Mouse (Mus musculus) R1 (cell line): Measurements from ENCODE around the gene Fam126b.
A peak's percentile ranks its signal among the peaks of the same experiment; 100 is the strongest.
"Not testable (repeated sequence)": the region's sequence is repeated elsewhere in the genome, so short reads cannot be mapped to it uniquely, and the experiment has no call there.

Source experiments
- DNase-seq: peaks from one replicate; pipeline ENCODE4 v3.0.0-alpha.2; 2018; ENCODE audit warnings: low read depth, low spot score

Gene Fam126b

GRCm38 (mm10) chr1:58586171-58586997 is at the start of gene Fam126b, which contains the start of gene Ndufb3:
Gene Fam126b, minus strand, starts transcription at chr1:58586323.
Gene Ndufb3, plus strand, starts transcription at chr1:58586384.
- DNase-seq = peak; percentile 95

DNA sequence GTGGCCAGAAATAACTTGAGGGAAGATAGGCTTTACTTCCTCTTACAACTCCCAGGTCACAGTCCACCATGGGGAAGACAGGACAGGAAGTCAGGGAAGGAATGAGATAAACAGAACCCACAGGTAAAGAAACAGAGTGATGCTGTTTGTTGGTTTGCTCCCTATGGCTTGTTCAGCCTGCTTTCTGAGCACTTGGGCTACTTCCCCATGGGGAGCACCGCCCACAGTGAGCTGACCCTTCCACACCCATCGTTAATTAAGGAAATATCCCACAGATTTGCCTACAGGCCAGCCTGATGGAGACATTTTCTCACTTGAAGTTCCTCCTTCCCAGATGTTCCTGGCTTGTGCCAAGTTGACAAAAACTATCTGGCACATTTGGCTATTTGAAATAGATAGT is 42.7 kb upstream of the Fam126b start:
- not testable (repeated sequence) for DNase-seq

- no peak for DNase-seq
Observed at GRCm38 (mm10) chr1:58621996-58622748, 36.0 kb upstream of the Fam126b start.

DNA sequence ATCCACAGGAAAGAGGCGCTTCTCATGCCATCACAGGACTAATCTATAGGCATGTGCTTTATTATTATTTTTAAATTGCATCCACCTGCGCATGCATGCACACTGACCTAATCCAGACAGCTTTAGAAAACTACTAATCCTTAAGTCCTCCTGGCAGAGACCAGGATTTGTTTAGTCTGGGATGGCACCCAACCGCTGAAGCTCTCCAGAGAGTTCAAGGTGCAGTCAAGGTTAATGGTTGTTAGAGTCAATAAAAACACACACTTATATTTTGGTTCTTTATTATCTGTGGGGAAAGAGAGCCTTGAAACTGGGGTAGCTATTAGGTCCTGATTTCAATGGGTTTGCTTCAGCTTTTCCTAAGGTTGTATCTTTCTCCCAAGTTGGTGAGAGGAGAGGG is 35.1 kb upstream of the Fam126b start:
- no peak for DNase-seq

- peak; percentile 74 for DNase-seq
Observed at GRCm38 (mm10) chr1:58618766-58619165, 32.6 kb upstream of the Fam126b start.

DNA sequence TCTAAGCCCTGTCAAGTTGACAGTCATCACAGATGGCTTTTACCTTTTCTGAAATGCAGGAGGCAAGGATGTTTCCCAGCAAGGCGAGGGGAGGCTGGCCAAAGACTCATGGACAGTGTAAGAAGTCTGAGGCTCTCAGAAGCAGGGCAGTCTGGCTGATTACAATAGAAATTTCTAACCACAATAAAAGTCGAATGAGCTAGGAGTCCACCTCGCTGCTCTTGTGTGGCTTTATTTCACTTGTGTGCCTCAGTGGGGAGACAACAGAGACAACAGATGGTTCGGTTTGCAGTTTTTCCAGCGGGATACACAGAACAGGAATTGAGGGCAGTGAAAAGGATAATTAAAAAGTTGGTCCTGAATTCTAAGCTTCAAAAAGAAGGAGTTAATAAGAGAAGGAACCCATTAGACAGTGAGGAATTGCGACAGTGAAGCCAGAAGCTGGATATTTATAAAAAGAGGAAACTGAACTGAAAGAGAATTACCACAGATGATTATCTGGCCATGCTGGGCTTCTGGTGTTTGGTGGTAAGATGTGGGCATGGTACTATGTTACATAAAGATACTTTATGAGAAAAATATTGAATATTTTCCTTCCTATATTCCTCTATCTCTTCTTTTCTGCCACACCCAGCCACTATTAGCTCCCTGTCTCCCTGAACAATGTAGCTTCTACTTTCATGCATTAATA is 32.0 kb upstream of the Fam126b start:
- no peak for DNase-seq

- DNase-seq = no peak
Observed at GRCm38 (mm10) chr1:58617076-58617475, 31.0 kb upstream of the Fam126b start.

GRCm38 (mm10) chr1:58616176-58616575 is 30.1 kb upstream of the Fam126b start:
- DNase-seq = peak; percentile 28

DNA sequence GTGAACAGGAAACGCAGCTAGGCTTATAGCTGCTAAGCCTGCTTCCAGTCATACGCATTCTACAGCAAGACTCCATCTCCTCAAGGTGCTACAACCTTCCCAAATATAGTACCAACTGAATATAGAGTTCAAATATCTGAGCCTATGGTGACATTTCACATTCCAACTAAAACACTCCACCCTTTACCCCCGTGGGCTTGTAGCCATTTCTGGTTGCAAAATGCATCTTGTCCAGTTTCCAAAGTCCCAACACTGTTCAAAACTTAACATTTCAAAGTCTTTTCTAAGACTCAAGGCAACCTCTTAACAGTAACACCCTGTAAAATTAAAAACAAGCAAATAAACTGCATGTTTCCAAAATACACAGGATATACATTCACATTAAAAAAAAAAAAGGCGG is 29.0 kb upstream of the Fam126b start:
- no peak for DNase-seq

DNA sequence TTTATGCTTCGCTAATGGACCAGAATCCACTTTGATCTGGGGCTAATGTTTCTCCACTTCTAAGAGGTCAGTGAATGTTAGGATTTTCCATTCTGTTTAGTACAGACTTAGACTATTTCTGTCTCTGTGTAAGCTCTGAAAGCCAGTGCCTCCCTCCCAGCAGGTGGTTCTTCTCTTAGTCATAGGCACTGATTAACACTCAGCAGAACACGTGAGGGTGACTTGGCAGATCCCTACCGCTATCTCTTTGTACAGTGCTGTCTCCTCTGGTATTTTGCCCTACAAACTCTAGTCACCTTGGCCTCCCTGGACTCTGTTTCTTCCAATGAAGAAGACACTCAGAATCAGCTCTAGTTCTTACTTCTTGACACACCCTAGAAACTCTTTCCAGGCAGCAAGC is 28.3 kb upstream of the Fam126b start:
- peak; percentile 62 for DNase-seq

- DNase-seq = peak; percentile 76
Observed at GRCm38 (mm10) chr1:58613786-58614185, 27.7 kb upstream of the Fam126b start.

DNA sequence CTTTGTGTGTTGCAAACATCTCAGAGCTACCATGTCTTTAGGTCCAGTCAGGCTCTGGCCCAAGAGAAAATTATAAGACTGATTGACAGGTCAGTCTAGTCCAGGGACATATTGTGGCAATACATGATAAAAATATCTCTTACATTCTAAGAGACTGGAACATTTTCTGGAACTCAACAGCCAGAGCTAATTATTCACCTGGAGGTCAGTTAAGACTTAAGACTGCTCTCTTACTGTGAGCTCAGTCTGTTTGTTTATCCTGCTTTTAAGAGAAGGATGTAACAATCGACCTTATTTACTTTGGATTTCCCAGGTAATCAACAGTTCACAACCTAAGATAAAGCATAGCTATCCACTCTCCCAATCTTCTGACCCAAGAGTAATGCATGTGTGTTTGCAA is 24.5 kb upstream of the Fam126b start:
- no peak for DNase-seq

DNA sequence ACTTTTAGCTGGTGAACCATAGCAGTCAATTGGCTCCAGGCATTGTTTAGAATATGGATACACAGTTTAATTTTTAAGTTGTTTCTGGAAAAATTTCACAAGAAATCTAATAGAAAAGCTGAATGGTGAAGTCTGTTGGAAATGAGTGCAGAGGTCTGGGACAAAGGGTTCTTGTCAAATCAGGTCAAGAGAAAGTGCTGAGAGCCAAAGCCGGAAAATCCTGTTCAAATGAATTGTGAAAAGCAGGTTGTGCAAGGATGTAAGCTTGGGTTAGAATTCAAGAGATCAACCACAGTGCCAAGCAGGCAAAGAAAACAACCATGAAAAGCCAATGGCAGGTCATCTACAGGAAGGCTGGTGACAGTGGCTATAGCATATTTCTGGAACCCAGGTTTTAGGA is 24.0 kb upstream of the Fam126b start:
- no peak for DNase-seq

DNA sequence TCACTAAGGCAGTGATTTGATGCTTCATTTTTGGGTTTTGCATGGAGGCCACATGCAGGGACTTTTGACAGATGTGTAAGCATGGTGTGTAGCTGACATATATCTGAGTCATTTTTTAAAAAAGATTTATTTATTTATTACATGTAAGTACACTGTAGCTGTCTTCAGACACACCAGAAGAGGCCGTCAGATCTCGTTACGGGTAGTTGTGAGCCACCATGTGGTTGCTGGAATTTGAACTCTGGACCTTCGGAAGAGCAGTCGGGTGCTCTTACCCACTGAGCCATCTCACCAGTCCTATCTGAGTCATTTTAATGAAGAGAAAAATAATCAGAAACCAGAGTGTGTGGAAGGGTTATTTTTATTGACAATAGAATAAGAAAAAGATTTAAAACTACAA is 23.5 kb upstream of the Fam126b start:
- not testable (repeated sequence) for DNase-seq

DNA sequence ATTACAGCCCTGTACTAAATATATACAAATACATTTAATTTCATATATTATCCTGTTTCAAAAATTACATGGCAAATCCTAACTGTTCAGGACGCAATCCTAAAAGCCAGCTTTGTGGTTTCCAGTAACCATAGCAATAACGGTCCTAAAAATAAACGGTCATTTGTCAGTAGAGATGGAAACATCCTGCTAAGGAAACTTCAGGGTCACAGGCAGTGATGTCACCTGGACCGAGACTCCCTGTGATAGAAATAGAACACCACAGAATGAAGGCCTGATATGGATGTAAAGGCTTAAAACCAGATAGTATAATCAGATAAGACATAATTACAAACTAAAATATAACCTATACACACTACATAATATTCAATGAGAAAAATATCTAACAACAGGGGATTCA is 17.6 kb upstream of the Fam126b start:
- no peak for DNase-seq

- no peak for DNase-seq
Observed at GRCm38 (mm10) chr1:58602681-58603080, 16.6 kb upstream of the Fam126b start.

DNA sequence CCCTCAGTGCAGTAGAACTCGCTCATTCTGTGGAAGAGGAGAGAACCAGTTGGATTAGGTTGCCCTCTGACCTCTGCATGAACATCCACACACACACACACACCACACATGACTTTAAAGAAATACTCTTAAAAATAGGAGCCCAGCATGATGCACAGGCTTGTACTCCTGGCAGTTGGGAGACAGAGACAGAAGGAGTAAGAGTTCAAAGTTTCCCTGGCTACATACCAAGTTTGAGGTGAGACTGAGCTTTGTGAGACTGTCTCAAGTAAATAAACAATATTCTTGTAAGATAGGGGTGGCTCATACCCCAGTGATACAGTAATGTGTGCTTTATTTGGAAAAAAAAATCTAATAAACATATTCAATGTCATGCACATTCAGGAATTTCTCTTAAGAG is 1.4 kb upstream of the Fam126b start:
- no peak for DNase-seq

GRCm38 (mm10) chr1:58585373-58586170 is 551 bp downstream of the Fam126b start:
- no peak for DNase-seq

DNA sequence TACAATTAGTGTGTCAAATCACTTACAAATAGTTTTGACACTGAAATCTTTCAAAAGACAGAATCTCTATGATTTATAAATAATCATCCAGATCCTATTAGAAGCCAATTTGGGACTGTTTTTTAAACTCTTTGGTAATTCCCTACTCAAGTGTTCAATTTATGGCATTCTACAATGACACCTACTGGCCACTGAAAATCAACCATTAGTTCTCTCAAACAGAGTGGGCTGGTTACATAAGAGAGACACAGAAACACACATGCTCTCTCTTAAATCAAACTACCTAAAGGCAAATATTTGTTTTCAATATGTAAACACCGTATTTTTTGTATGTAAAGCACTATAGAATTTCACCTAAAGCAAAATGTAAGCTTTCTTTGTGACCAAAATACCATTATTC is 1.9 kb downstream of the Fam126b start:
- DNase-seq = no peak

- DNase-seq = no peak
Observed at GRCm38 (mm10) chr1:58582611-58583010, 3.5 kb downstream of the Fam126b start.

DNA sequence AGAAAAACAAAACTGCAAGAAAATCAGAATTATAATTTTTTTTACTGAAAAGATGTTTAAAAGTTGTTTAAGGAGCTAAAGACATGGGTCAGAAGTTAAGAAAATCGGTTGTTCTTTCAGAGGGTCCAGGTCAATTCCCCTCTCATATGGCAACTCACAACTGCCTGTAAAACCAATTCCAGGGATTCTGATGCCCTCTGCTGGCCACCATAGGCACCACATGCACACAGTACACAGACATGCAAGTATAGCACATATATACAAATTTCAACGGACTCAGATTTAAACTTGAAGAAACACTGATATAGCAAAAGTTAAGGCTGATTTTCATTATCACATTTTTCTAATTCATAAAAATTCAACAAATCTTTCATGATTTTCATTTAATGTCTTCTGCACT is 6.9 kb downstream of the Fam126b start:
- peak; percentile 65 for DNase-seq
